ENCODE assay signal across 9 mouse cellular contexts in genomic region chr5:128330351-128330750, GRCm38 (mm10).
"Had no signal": no experiment of that assay in that cellular context is flagged by ENCODE, and none has a peak within 500 bp of the region (broad histone marks: within the 10 kb centered on the region; RNA-seq: fewer than 3 reads in every experiment).

No protein-coding gene starts in this region.

- DNase-seq: lung, adult 18-20 months; lung, postnatal 14 days; lung, postnatal 36 days; right cerebral cortex, postnatal 25 days; right cerebral cortex, postnatal 4 days; spleen, adult 18-20 months; thymus, adult 18-20 months; thymus, postnatal 14 days; thymus, postnatal 36 days had no signal
